Mouse (Mus musculus): ENCODE measurements at regions not wholly inside any gene's neighbourhood (a gene's known extent, or its start where the extent isn't known, plus 50 kb on each side); places are given as distances from the start of the nearest gene placed in this dataset.

DNA sequence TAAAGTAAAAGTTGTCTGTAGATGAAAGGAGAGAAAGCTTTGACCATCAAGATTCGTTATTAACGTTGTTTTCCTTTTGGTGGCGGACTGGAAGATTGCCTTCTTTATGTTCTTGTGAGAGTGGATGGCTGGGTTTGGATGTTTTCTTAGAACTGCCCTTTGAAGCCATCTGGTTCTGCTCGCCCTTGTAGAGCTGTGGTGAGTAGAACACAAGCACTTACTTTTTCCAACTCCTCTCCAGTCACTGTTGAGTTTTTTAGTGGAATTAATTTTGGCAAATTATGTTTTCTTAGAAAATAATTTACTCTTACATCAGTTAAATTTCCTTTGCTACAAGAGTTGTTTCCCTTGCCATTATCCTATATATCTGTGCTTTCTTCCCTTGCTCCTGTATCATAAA, 301.2 kb downstream of the Nuf2 start:
- no peak for DNase-seq
- Histone ChIP-seq H3K4me1 (ENCODE audit: control insufficient read depth, insufficient read depth, low read length) (no peaks in the 10 kb centered on the region), H3K27ac (ENCODE audit: insufficient read depth, low read depth, low read length) (no peak overlapping the region), H3K27me3 (replicated peaks; ENCODE audit: control insufficient read depth, insufficient read depth, low read length) (no peaks in the 10 kb centered on the region), H3K36me3 (ENCODE audit: control insufficient read depth, insufficient read depth, low read length) (no peaks in the 10 kb centered on the region), H3K4me3 (ENCODE audit: insufficient read depth, low read depth, low read length) (no peak overlapping the region)
- 59% methylated on average over 4 of the region's 4 CpGs for WGBS
- TF ChIP-seq POLR2A (IDR thresholded peaks at IDR 0.05; ENCODE audit: low read depth, low read length): no peak
- TF ChIP-seq CTCF (conservative IDR thresholded peaks at IDR 0.05; ENCODE audit: insufficient read depth, insufficient read length, low read depth, low read length): no peak

DNA sequence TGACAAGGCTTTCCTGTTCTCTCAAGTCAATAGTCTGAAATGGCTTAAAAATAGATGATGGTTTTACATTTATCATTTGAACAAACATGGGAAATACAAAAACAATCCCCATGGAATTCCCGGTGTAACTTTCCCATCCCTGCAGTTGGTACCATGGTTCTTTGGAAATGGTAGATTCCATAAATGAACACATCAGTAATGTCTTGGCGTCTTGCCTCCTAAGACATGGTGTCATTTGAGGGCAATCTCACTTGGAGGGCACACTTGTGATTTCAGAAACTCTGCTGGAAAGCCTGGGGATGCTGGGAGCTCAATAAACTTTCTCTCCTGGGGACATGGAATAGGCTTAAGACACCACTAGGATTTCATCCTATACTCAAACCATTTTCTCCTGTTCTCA, 306.8 kb downstream of the Nuf2 start:
- H3K27ac ChIP-seq (ENCODE audit: insufficient read depth, low read depth, low read length): peak overlapping the region; percentile 78
- no peaks in the 10 kb centered on the region for H3K36me3 ChIP-seq (ENCODE audit: control insufficient read depth, insufficient read depth, low read length)
- H3K4me3 ChIP-seq (ENCODE audit: insufficient read depth, low read depth, low read length): no peak overlapping the region
- no peaks in the 10 kb centered on the region for H3K27me3 ChIP-seq (replicated peaks; ENCODE audit: control insufficient read depth, insufficient read depth, low read length)
- peak; percentile 83 for DNase-seq
- H3K4me1 ChIP-seq (ENCODE audit: control insufficient read depth, insufficient read depth, low read length): no peaks in the 10 kb centered on the region
- no peak for TF ChIP-seq POLR2A (IDR thresholded peaks at IDR 0.05; ENCODE audit: low read depth, low read length)
- no peak for TF ChIP-seq CTCF (conservative IDR thresholded peaks at IDR 0.05; ENCODE audit: insufficient read depth, insufficient read length, low read depth, low read length)
- WGBS: 63% methylated on average over 2 of the region's 2 CpGs

DNA sequence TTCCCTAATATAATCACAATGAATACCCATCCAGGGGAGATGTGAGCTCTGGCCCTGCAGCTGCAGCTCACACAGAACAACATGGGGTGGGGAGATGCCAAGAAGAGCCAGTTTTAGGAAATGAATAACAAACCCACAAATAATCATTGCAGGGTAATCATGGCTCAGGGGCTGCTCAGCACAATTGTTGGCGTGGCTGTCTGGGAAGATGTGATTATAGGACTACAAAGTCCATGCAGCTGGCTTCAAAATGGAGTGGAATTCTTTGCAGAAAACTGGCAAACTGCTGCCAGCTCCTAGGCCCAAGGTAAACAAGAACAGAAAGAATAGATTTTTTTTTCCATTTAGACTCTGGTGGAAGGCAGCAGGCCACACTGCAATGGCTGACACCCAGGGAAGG, 343.6 kb downstream of the Nuf2 start:
- H3K4me1 ChIP-seq (ENCODE audit: control insufficient read depth, insufficient read depth, low read length): 0 out of 2 replicates have a peak, but pooled peaks cover 2% of the 10 kb centered on the region
- 39% methylated on average over 1 of the region's 1 CpGs for WGBS
- H3K36me3 ChIP-seq (ENCODE audit: control insufficient read depth, insufficient read depth, low read length): no peaks in the 10 kb centered on the region
- no peak overlapping the region for H3K27ac ChIP-seq (ENCODE audit: insufficient read depth, low read depth, low read length)
- H3K4me3 ChIP-seq (ENCODE audit: insufficient read depth, low read depth, low read length): no peak overlapping the region
- no peaks in the 10 kb centered on the region for H3K27me3 ChIP-seq (replicated peaks; ENCODE audit: control insufficient read depth, insufficient read depth, low read length)
- peak; percentile 54 for DNase-seq
- no peak for TF ChIP-seq CTCF (conservative IDR thresholded peaks at IDR 0.05; ENCODE audit: insufficient read depth, insufficient read length, low read depth, low read length)
- TF ChIP-seq POLR2A (IDR thresholded peaks at IDR 0.05; ENCODE audit: low read depth, low read length): no peak

DNA sequence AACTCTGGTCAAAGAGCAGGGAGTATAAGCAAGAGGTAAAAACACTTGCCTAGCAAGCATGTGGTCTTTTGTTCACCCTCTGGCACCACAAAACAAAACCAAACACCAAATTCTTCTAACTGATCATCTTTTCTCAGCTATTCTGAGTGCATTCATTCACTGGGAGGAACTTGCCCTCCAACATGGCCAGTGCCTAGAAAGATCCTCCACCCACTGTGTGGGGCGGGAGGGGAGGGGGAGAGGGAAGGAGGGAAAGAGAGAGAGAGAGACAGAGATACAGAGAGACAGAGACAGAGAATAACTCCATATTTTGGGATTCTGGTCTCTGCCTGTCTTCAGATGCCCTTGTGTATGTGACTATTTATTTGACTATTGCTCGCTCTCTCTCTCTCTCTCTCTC, 360.9 kb downstream of the Nuf2 start:
- Histone ChIP-seq H3K27ac (ENCODE audit: insufficient read depth, low read depth, low read length) (no peak overlapping the region), H3K27me3 (replicated peaks; ENCODE audit: control insufficient read depth, insufficient read depth, low read length) (no peaks in the 10 kb centered on the region), H3K4me3 (ENCODE audit: insufficient read depth, low read depth, low read length) (no peak overlapping the region), H3K4me1 (ENCODE audit: control insufficient read depth, insufficient read depth, low read length) (peaks cover 1% of the 10 kb centered on the region; the same call in 1 of the 2 replicates), H3K36me3 (ENCODE audit: control insufficient read depth, insufficient read depth, low read length) (no peaks in the 10 kb centered on the region)
- no peak for TF ChIP-seq CTCF (conservative IDR thresholded peaks at IDR 0.05; ENCODE audit: insufficient read depth, insufficient read length, low read depth, low read length)
- no peak for DNase-seq
- WGBS: 92% methylated on average over 2 of the region's 2 CpGs

DNA sequence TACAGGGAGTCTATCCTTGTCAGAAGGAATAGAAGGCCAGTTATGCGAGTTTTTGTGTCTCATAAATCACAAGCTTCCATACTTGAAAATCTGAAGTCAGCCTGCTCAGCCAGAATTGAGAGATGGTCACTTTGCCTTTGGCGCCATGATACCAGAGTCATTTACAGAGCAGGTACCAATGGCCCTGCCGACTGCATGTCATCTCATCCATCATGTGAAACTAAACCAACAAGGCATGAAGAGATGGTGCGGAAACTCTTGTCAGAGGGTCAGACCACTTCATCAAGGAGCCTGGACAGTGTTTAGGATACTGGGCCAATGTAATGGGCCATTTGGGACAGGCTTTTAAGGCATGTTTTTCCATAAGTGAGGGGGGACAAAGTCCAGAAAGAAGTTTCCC, 363.2 kb downstream of the Nuf2 start:
- 72% methylated on average over 4 of the region's 4 CpGs for WGBS
- no peak for DNase-seq
- no peak overlapping the region for H3K4me3 ChIP-seq (ENCODE audit: insufficient read depth, low read depth, low read length)
- H3K36me3 ChIP-seq (ENCODE audit: control insufficient read depth, insufficient read depth, low read length): no peaks in the 10 kb centered on the region
- no peak overlapping the region for H3K27ac ChIP-seq (ENCODE audit: insufficient read depth, low read depth, low read length)
- TF ChIP-seq POLR2A (IDR thresholded peaks at IDR 0.05; ENCODE audit: low read depth, low read length) (no peak), CTCF (conservative IDR thresholded peaks at IDR 0.05; ENCODE audit: insufficient read depth, insufficient read length, low read depth, low read length) (no peak)
- peaks cover 3% of the 10 kb centered on the region; the same call in 1 of the 2 replicates for H3K4me1 ChIP-seq (ENCODE audit: control insufficient read depth, insufficient read depth, low read length)
- no peaks in the 10 kb centered on the region for H3K27me3 ChIP-seq (replicated peaks; ENCODE audit: control insufficient read depth, insufficient read depth, low read length)

DNA sequence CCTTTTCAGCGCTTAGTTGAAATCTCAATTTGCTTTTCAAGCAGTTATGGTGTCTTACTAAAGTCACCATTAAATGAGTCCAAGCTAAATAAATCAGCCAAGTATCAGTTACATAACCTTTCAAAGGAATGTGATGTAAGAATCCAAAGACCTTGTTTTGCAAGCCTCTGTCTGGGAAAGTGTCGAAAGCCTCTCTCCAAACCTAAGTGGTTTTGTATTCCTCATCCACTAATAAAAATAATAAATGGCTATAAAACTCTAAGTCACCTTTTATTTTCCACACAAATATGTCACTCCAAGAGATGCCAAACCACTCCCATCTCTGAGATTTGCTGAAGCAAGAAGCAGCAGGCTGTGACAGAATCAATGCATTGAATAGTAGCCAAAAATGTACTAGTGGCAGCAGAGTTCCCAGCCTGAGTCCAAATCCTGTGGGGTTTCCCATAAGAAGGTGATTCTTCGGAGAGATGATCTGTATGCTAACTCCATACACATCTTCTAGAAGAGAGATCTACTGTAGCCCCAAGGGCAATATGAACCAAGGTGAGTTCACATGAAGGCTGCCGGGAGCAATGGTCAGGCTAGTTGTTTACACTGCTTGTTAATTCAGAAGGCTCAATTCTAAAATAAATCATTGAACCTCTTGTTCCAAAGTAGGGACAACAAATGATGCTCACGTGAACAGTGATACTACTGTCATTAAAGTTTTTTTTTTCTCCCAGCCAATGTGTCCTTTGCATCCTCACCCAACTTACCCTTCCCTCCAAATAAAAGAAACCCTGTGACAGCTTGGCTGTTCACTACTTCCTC, 365.0 kb downstream of the Nuf2 start:
- H3K4me3 ChIP-seq (ENCODE audit: insufficient read depth, low read depth, low read length): no peak overlapping the region
- DNase-seq: peak; percentile 74
- H3K27ac ChIP-seq (ENCODE audit: insufficient read depth, low read depth, low read length): peak overlapping the region; percentile 7; the same call in 1 of the 2 replicates
- TF ChIP-seq POLR2A (IDR thresholded peaks at IDR 0.05; ENCODE audit: low read depth, low read length) (no peak), CTCF (conservative IDR thresholded peaks at IDR 0.05; ENCODE audit: insufficient read depth, insufficient read length, low read depth, low read length) (no peak)
- H3K27me3 ChIP-seq (replicated peaks; ENCODE audit: control insufficient read depth, insufficient read depth, low read length): no peaks in the 10 kb centered on the region
- no peaks in the 10 kb centered on the region for H3K36me3 ChIP-seq (ENCODE audit: control insufficient read depth, insufficient read depth, low read length)
- H3K4me1 ChIP-seq (ENCODE audit: control insufficient read depth, insufficient read depth, low read length): peaks cover 3% of the 10 kb centered on the region; the same call in 1 of the 2 replicates
- WGBS: 51% methylated on average over 5 of the region's 5 CpGs

DNA sequence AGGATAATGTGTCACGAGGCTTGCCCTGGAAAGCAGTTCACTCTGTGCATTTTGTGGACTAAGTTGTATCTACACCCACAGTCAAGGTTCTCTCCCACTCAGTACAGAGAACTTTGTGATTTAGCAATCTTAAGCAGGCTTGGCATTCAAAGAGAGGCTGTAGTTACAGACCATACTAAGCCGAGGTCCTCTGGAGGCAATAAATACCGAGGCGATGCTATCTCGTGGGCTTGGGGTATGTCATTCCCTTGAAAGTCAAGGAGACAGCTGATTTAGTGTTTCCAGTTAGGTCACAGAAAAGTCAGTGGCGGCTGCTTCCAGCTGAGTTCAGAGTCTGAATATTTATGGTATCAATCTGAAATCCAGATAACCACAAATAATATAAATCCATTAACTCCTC, 370.4 kb downstream of the Nuf2 start:
- peak overlapping the region; percentile 98; the same call in 1 of the 2 replicates for H3K27ac ChIP-seq (ENCODE audit: insufficient read depth, low read depth, low read length)
- H3K36me3 ChIP-seq (ENCODE audit: control insufficient read depth, insufficient read depth, low read length): no peaks in the 10 kb centered on the region
- no peak for TF ChIP-seq POLR2A (IDR thresholded peaks at IDR 0.05; ENCODE audit: low read depth, low read length)
- no peak for TF ChIP-seq CTCF (conservative IDR thresholded peaks at IDR 0.05; ENCODE audit: insufficient read depth, insufficient read length, low read depth, low read length)
- H3K4me1 ChIP-seq (ENCODE audit: control insufficient read depth, insufficient read depth, low read length): peaks cover 6% of the 10 kb centered on the region
- no peak overlapping the region for H3K4me3 ChIP-seq (ENCODE audit: insufficient read depth, low read depth, low read length)
- no peaks in the 10 kb centered on the region for H3K27me3 ChIP-seq (replicated peaks; ENCODE audit: control insufficient read depth, insufficient read depth, low read length)
- DNase-seq: peak; percentile 86
- WGBS: 22% methylated on average over 6 of the region's 6 CpGs

Measured in kidney, adult 2 months (tissue).